In genomic region chr16:43710134-43710475, GRCm38 (mm10) we compare ENCODE assay signal across 15 mouse cellular contexts. TPM values are rescaled to one million over a fixed set of nuclear protein-coding genes. Genes with fewer than 3 reads are reported as not detected.
DNase-seq lines count a peak whose midpoint lies in the region; ATAC-seq and TF ChIP-seq lines count a peak whose summit lies in the region.
"Had no signal": no experiment of that assay in that cellular context is flagged by ENCODE, and none has a peak within 500 bp of the region (broad histone marks: within the 10 kb centered on the region; RNA-seq: fewer than 3 reads in every experiment).

No protein-coding gene starts in this region.

- intact Hi-C loops in left cerebral cortex, postnatal 36 days (cut with DNase I), result no loop called here

- no peaks in the 10 kb centered on the region for H3K36me3 ChIP-seq in heart, embryonic 13.5 days
- H3K36me3 ChIP-seq in heart, embryonic 10.5 days, result no peaks in the 10 kb centered on the region
- H3K36me3 ChIP-seq in lung, embryonic 15.5 days, result no peaks in the 10 kb centered on the region
- no peaks in the 10 kb centered on the region for H3K36me3 ChIP-seq in forebrain, embryonic 15.5 days
- no peaks in the 10 kb centered on the region for H3K36me3 ChIP-seq in midbrain, embryonic 16.5 days (ENCODE audit: control insufficient read depth, insufficient read depth, low read length)
- H3K36me3 ChIP-seq: limb, embryonic 13.5 days had no signal

- peak overlapping the region; percentile 66 for H3K4me2 ChIP-seq in heart, embryonic 13.5 days
- peak overlapping the region; percentile 51 for H3K4me2 ChIP-seq in lung, embryonic 15.5 days
- no peak overlapping the region for H3K4me2 ChIP-seq in forebrain, embryonic 15.5 days (replicated peaks)
- H3K4me2 ChIP-seq in midbrain, embryonic 16.5 days (ENCODE audit: low read length), result peak overlapping the region; percentile 58
- H3K4me2 ChIP-seq: limb, embryonic 13.5 days had no signal

- no peak for DNase-seq in heart, embryonic 10.5 days (ENCODE audit: low spot score)
- no peak for DNase-seq in lung, adult 2 months
- no peak for DNase-seq in left cerebral cortex, postnatal 36 days (ENCODE audit: low spot score in 2 of 2)
- no peak for DNase-seq in urinary bladder, postnatal 14 days (ENCODE audit: low spot score)
- DNase-seq: adrenal gland, postnatal 10 days; cerebellum, adult 18-20 months had no signal

- no peak for TF ChIP-seq POLR2A in lung, adult 2 months (IDR thresholded peaks at IDR 0.05; ENCODE audit: borderline replicate concordance, extremely low read depth, low read depth, low read length)

- ATAC-seq in heart, embryonic 13.5 days (ENCODE audit: extremely low read depth, insufficient number of reproducible peaks, low FRiP score, low TSS enrichment), result no peak
- ATAC-seq in lung, embryonic 15.5 days (ENCODE audit: borderline replicate concordance, extremely low read depth, low FRiP score, low TSS enrichment), result no peak
- ATAC-seq in forebrain, embryonic 15.5 days (replicated peaks), result 0 out of 2 replicates have a peak, but pooled peaks have one; percentile 34
- peak; percentile 40; the same call in 1 of the 2 replicates for ATAC-seq in midbrain, embryonic 16.5 days
- ATAC-seq: intestine, postnatal 0 days; Patski had no signal

- no peaks in the 10 kb centered on the region for H3K27me3 ChIP-seq in heart, embryonic 13.5 days (replicated peaks)
- no peaks in the 10 kb centered on the region for H3K27me3 ChIP-seq in heart, embryonic 10.5 days (ENCODE audit: insufficient read depth, poor library complexity, severe bottlenecking)
- no peaks in the 10 kb centered on the region for H3K27me3 ChIP-seq in lung, embryonic 15.5 days
- no peaks in the 10 kb centered on the region for H3K27me3 ChIP-seq in forebrain, embryonic 15.5 days
- no peaks in the 10 kb centered on the region for H3K27me3 ChIP-seq in midbrain, embryonic 16.5 days (ENCODE audit: control insufficient read depth, insufficient read depth, low read depth, low read length)
- H3K27me3 ChIP-seq: limb, embryonic 13.5 days; Patski had no signal

- H3K4me3 ChIP-seq in heart, embryonic 13.5 days, result no peak overlapping the region
- no peak overlapping the region for H3K4me3 ChIP-seq in heart, embryonic 10.5 days
- H3K4me3 ChIP-seq in lung, embryonic 15.5 days, result no peak overlapping the region
- no peak overlapping the region for H3K4me3 ChIP-seq in lung, adult 2 months (replicated peaks; ENCODE audit: extremely low read depth, low read depth, low read length)
- no peak overlapping the region for H3K4me3 ChIP-seq in forebrain, embryonic 15.5 days
- no peak overlapping the region for H3K4me3 ChIP-seq in midbrain, embryonic 16.5 days (ENCODE audit: low read depth, low read length)
- H3K4me3 ChIP-seq: limb, embryonic 13.5 days had no signal

- H3K27ac ChIP-seq in heart, embryonic 13.5 days (replicated peaks), result no peak overlapping the region
- no peak overlapping the region for H3K27ac ChIP-seq in heart, embryonic 10.5 days
- no peak overlapping the region for H3K27ac ChIP-seq in lung, embryonic 15.5 days
- 0 out of 2 replicates have a peak overlapping the region, but pooled peaks have one; percentile 67 for H3K27ac ChIP-seq in forebrain, embryonic 15.5 days (replicated peaks)
- H3K27ac ChIP-seq in midbrain, embryonic 16.5 days (ENCODE audit: low read length), result 0 out of 2 replicates have a peak overlapping the region, but pooled peaks have one; percentile 4
- H3K27ac ChIP-seq: limb, embryonic 13.5 days had no signal

- WGBS in heart, embryonic 13.5 days, result 57% methylated on average over 6 of the region's 6 CpGs
- WGBS in heart, embryonic 10.5 days, result 63% methylated on average over 6 of the region's 6 CpGs
- WGBS in lung, embryonic 15.5 days, result 43% methylated on average over 6 of the region's 6 CpGs
- 33% methylated on average over 6 of the region's 6 CpGs for WGBS in lung, adult 2 months
- WGBS in forebrain, embryonic 15.5 days, result 59% methylated on average over 6 of the region's 6 CpGs
- 34% methylated on average over 6 of the region's 6 CpGs for WGBS in midbrain, embryonic 16.5 days

- H3K9ac ChIP-seq in heart, embryonic 13.5 days, result no peak overlapping the region
- H3K9ac ChIP-seq in lung, embryonic 15.5 days, result no peak overlapping the region
- no peak overlapping the region for H3K9ac ChIP-seq in forebrain, embryonic 15.5 days (replicated peaks)
- H3K9ac ChIP-seq in midbrain, embryonic 16.5 days (ENCODE audit: low read depth, low read length), result no peak overlapping the region
- H3K9ac ChIP-seq: limb, embryonic 13.5 days had no signal

- H3K4me1 ChIP-seq in heart, embryonic 13.5 days, result peaks cover 21% of the 10 kb centered on the region
- H3K4me1 ChIP-seq in heart, embryonic 10.5 days, result peaks cover 19% of the 10 kb centered on the region
- H3K4me1 ChIP-seq in lung, embryonic 15.5 days, result 0 out of 2 replicates have a peak, but pooled peaks cover 8% of the 10 kb centered on the region
- peaks cover 3% of the 10 kb centered on the region; the same call in 1 of the 2 replicates for H3K4me1 ChIP-seq in lung, adult 2 months (ENCODE audit: control insufficient read depth, insufficient read depth, low read length)
- peaks cover 14% of the 10 kb centered on the region for H3K4me1 ChIP-seq in forebrain, embryonic 15.5 days
- H3K4me1 ChIP-seq in midbrain, embryonic 16.5 days (ENCODE audit: control insufficient read depth, insufficient read depth, low read length), result peaks cover 13% of the 10 kb centered on the region
- H3K4me1 ChIP-seq: limb, embryonic 13.5 days had no signal

- H3K9me3 ChIP-seq in heart, embryonic 13.5 days, result no peaks in the 10 kb centered on the region
- no peaks in the 10 kb centered on the region for H3K9me3 ChIP-seq in heart, embryonic 10.5 days
- no peaks in the 10 kb centered on the region for H3K9me3 ChIP-seq in lung, embryonic 15.5 days
- H3K9me3 ChIP-seq in forebrain, embryonic 15.5 days, result no peaks in the 10 kb centered on the region
- H3K9me3 ChIP-seq in midbrain, embryonic 16.5 days (replicated peaks; ENCODE audit: control insufficient read depth, low read length, poor library complexity, severe bottlenecking), result no peaks in the 10 kb centered on the region
- H3K9me3 ChIP-seq: limb, embryonic 13.5 days had no signal

- TF ChIP-seq CTCF in lung, adult 2 months (IDR thresholded peaks at IDR 0.05; ENCODE audit: insufficient read depth, low read length), result no peak

RNA-seq across cellular contexts. Expression of gene Drd3, which starts 43.7 kb away (rescaled TPM):
- polyA plus RNA-seq in heart, embryonic 13.5 days (2015; fragmentation: Nextera tagmentation; extraction: Ambion mirVana), result not detected in 2 replicates
- polyA plus RNA-seq in heart, embryonic 10.5 days (2016; fragmentation: Nextera tagmentation; extraction: Ambion mirVana), result not detected in 2 replicates
- not detected in 2 replicates for polyA plus RNA-seq in lung, embryonic 15.5 days (2015; fragmentation: Nextera tagmentation; extraction: Ambion mirVana)
- polyA plus RNA-seq in lung, adult 2 months (2012; rRNA removed), result not detected in 2 replicates
- polyA plus RNA-seq in forebrain, embryonic 15.5 days (2015; fragmentation: Nextera tagmentation; extraction: Ambion mirVana), result 0.20 TPM in 1 of 2 replicates, not detected in the other
- not detected in 2 replicates for polyA plus RNA-seq in midbrain, embryonic 16.5 days (2015; fragmentation: Nextera tagmentation; extraction: Ambion mirVana)
- total RNA-seq in left cerebral cortex, postnatal 36 days (2021), result 1 to 10 TPM in 1 of 2 experiments, not detected in 1; 2.6 TPM
- total RNA-seq: adrenal gland, postnatal 10 days had no signal
- polyA plus RNA-seq: C2C12; intestine, postnatal 0 days; limb, embryonic 13.5 days; Patski; thymus, postnatal 0 days had no signal

RNA-seq across cellular contexts. Expression of gene Tigit, which starts 46.2 kb away (rescaled TPM):
- polyA plus RNA-seq in heart, embryonic 13.5 days (2015; fragmentation: Nextera tagmentation; extraction: Ambion mirVana), result not detected in 2 replicates
- not detected in 2 replicates for polyA plus RNA-seq in heart, embryonic 10.5 days (2016; fragmentation: Nextera tagmentation; extraction: Ambion mirVana)
- polyA plus RNA-seq in lung, embryonic 15.5 days (2015; fragmentation: Nextera tagmentation; extraction: Ambion mirVana), result 0.21 TPM in 1 of 2 replicates, not detected in the other
- polyA plus RNA-seq in lung, adult 2 months (2012; rRNA removed), result 0.18 and 0.43 TPM in 2 replicates
- polyA plus RNA-seq in forebrain, embryonic 15.5 days (2015; fragmentation: Nextera tagmentation; extraction: Ambion mirVana), result 0.20 TPM in 1 of 2 replicates, not detected in the other
- polyA plus RNA-seq in midbrain, embryonic 16.5 days (2015; fragmentation: Nextera tagmentation; extraction: Ambion mirVana), result not detected in 2 replicates
- not detected for total RNA-seq in left cerebral cortex, postnatal 36 days (2021)
- total RNA-seq: adrenal gland, postnatal 10 days had no signal
- polyA plus RNA-seq: intestine, postnatal 0 days; limb, embryonic 13.5 days; Patski had no signal

Comparison
In these comparisons a context has a peak if more than half of its experiments do, and no peak if none do; other contexts are left out.
1. ATAC-seq: peak in forebrain, embryonic 15.5 days (single experiment) and midbrain, embryonic 16.5 days (single experiment); none in heart, embryonic 13.5 days (single experiment) and lung, embryonic 15.5 days (single experiment).
2. H3K27ac ChIP-seq: peak in forebrain, embryonic 15.5 days (single experiment) and midbrain, embryonic 16.5 days (single experiment); none in heart, embryonic 13.5 days (single experiment), heart, embryonic 10.5 days (single experiment) and lung, embryonic 15.5 days (single experiment).